Mouse (Mus musculus) thymus, adult 2 months (tissue): Measurements from ENCODE around the gene Mindy4b-ps. TPM values are rescaled to one million over a fixed set of nuclear protein-coding genes. Genes with fewer than 3 reads are reported as not detected.

Source experiments
- DNase-seq: peaks from one replicate; pipeline ENCODE4 v3.0.0; 2021
- H3K27ac ChIP-seq: fragments of 200-500 bp; 2 replicates; pipeline ENCODE4 v1.5.1; 2012; ENCODE audit warnings: low read length, control low read depth; ENCODE audit not compliant: control insufficient read depth, insufficient read depth
- H3K27me3 ChIP-seq: fragments of 200-500 bp; 2 replicates; pipeline ENCODE4 v1.6.1; 2012; ENCODE audit warnings: mild to moderate bottlenecking, low read length, moderate library complexity, mixed read lengths; ENCODE audit not compliant: control insufficient read depth, insufficient read depth
- H3K36me3 ChIP-seq: fragments of 200-500 bp; 2 replicates; pipeline ENCODE4 v1.6.1; 2012; ENCODE audit warnings: mild to moderate bottlenecking, low read length, moderate library complexity; ENCODE audit not compliant: control insufficient read depth, insufficient read depth
- H3K4me1 ChIP-seq: fragments of 200-500 bp; replicated peaks from 2 replicates; pipeline ENCODE4 v1.6.1; 2012; ENCODE audit warnings: low read length; ENCODE audit not compliant: control insufficient read depth, insufficient read depth
- H3K4me3 ChIP-seq: fragments of 200-500 bp; 2 replicates; pipeline ENCODE4 v1.5.1; 2012; ENCODE audit warnings: mild to moderate bottlenecking, low read length, control low read depth, moderate library complexity; ENCODE audit not compliant: control insufficient read depth, insufficient read depth
- CTCF ChIP-seq: fragments of 200-500 bp; IDR thresholded peaks from 2 replicates; pipeline ENCODE4 v1.5.1; 2012; ENCODE audit warnings: mild to moderate bottlenecking, control low read depth, low read length, moderate library complexity, borderline replicate concordance; ENCODE audit not compliant: control insufficient read depth, poor library complexity, insufficient read depth; ENCODE audit errors: extremely low read depth
- POLR2A ChIP-seq: fragments of 200-500 bp; IDR thresholded peaks from 2 replicates; pipeline ENCODE4 v1.6.1; 2012; ENCODE audit warnings: mild to moderate bottlenecking, low read length, control low read depth, moderate library complexity; ENCODE audit not compliant: control insufficient read depth, poor library complexity, insufficient read depth; ENCODE audit errors: extremely low read depth
- WGBS: fragments of 180-500 bp; shearing (Covaris S2); methylation state at CpG from one replicate; pipeline ENCODE4 v1.1.7; 2018; 5-methylcytosine and 5-hydroxymethylcytosine counted together
- polyA plus RNA-seq: library from polyadenylated mRNA; depleted of rRNA; stranded (reverse); fragments of >200 nt; gene quantifications from 2 replicates; pipeline ENCODE4 v1.2.3, GENCODE M21; 2012

Gene Mindy4b-ps
- polyA plus RNA-seq, 1 experiment, result not detected

DNA sequence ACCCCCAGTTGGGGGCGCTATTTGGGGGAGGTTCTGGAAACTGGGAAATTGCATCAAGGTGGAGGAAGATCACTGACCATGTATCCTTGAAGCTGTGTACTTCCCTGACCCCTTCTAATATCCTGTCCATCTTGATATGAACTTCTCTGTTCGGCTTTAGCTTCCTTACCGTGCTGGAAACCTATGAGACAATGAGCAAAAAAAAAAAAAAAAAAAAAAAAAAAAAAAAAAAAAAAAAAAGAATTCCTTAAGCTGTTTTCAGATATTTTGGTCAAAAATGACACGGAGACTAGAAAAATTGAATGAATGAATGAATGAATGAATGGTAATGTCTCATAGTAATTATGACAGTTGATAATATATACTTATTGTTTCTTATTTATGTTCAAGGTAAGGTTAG, 35.6 kb downstream of the Mindy4b-ps start:
- Histone ChIP-seq H3K4me1 (no peaks in the 10 kb centered on the region), H3K27ac (no peak overlapping the region), H3K27me3 (no peaks in the 10 kb centered on the region), H3K36me3 (no peaks in the 10 kb centered on the region), H3K4me3 (no peak overlapping the region)
- TF ChIP-seq CTCF, result no peak
- TF ChIP-seq POLR2A, result no peak
- DNase-seq, result no peak
- WGBS, result 81% methylated on average over 4 of the region's 4 CpGs

DNA sequence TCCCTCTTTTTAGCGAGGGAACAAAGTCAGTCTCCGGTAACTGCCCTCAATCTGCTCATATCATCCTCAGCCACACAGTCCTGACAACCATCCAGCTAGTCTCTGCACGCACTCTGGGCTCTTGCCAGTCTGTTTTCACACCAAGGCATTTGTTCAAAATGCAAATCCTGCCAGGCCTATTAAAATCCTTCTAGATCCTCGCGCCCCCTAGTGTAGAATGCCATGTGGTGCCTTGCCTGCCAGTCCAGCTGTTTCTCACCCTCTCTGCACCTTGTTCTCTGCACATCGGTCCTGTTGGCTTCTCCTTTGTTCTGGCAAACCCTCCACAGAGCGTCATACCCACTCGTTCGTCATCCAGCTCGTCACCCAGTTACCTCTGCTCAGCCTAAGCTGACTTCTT, 36.2 kb downstream of the Mindy4b-ps start:
- H3K27ac ChIP-seq, result no peak overlapping the region
- 0 out of 2 replicates have a peak, but pooled peaks have one; percentile 17 for TF ChIP-seq CTCF
- TF ChIP-seq POLR2A, result no peak
- H3K4me1 ChIP-seq, result no peaks in the 10 kb centered on the region
- no peaks in the 10 kb centered on the region for H3K36me3 ChIP-seq
- no peaks in the 10 kb centered on the region for H3K27me3 ChIP-seq
- DNase-seq, result peak; percentile 29
- no peak overlapping the region for H3K4me3 ChIP-seq
- WGBS, result 43% methylated on average over 10 of the region's 10 CpGs

DNA sequence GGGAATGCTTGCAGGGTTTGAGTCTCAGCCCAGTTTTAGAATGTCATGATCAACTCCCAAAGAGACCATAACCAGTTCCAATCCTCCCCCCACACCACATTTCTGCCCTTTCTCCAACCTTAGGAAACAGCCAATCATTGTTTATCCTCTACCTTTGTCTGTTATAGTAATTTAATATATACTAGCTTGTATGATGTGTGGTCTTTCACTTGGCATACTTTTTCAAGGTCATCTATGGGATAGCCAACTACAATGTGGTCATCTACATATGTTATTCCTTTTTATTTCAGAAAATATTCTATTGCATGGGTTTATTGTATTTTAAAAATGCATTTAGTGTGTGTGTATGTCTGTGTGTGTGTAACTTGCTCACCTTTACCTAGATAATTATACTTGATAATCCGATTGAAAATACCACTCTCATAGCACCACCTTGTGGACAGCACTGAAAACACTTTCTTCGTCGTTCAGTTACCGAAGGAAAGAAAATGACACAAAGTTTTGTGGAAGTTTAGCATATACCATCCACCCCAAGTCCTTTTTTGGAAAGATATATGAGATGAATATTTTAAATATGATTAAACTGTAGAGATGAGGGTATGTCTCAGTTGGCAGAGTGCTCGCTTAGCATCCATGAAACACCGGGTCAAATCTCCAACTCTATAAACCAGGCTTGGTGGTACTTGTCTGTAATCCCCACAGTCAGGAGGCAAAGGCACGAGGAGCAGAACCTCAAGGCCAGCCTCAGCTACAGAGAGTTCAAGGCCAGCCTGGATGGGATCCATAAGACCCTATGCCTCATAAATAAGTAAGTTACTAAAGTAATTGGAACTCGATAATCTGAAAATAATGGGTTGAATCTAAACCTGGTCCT, 37.7 kb downstream of the Mindy4b-ps start:
- H3K27ac ChIP-seq, result no peak overlapping the region
- WGBS, result 33% methylated on average over 8 of the region's 8 CpGs
- DNase-seq, result no peak

DNA sequence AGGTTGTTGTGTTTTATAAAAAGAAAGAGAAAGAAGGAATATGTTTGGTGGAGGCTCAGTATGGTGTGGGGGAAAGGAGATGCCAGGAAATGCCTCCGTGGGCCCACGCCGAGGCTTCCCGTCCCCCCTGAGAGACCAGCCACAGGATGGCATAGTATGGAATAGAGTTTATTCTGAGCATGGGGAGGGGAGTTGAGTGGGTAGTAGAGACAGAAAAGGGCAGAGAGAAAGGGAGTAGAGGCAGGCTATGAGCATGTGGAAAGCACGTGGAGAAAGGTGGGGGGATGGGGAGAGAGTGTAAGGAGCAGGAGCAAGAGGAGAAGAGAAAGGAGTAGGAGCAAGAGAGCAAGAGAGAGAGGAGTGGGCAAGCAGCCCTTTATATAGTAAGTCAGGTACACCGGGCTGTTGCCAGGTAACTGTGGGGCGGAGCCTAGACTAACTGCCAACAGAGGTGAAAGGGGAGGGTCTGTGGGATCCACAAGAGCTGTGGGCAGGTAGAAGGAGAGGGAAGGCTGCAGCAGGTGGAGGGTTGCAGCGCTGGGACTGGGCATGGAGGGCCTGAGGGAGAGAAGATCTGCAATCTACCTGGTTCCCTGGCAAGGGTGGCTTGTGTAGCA, 38.4 kb downstream of the Mindy4b-ps start:
- Histone ChIP-seq H3K4me1 (no peaks in the 10 kb centered on the region), H3K4me3 (no peak overlapping the region), H3K36me3 (no peaks in the 10 kb centered on the region), H3K27ac (no peak overlapping the region), H3K27me3 (no peaks in the 10 kb centered on the region)
- no peak for DNase-seq
- TF ChIP-seq POLR2A (no peak), CTCF (no peak)
- 71% methylated on average over 8 of the region's 8 CpGs for WGBS

More for the DNA sequence above, 37.7 kb downstream of the Mindy4b-ps start:
- TF ChIP-seq CTCF, result no peak
- TF ChIP-seq POLR2A, result no peak
- H3K36me3 ChIP-seq, result no peaks in the 10 kb centered on the region
- H3K4me1 ChIP-seq, result no peaks in the 10 kb centered on the region
- H3K4me3 ChIP-seq, result no peak overlapping the region
- no peaks in the 10 kb centered on the region for H3K27me3 ChIP-seq

DNA sequence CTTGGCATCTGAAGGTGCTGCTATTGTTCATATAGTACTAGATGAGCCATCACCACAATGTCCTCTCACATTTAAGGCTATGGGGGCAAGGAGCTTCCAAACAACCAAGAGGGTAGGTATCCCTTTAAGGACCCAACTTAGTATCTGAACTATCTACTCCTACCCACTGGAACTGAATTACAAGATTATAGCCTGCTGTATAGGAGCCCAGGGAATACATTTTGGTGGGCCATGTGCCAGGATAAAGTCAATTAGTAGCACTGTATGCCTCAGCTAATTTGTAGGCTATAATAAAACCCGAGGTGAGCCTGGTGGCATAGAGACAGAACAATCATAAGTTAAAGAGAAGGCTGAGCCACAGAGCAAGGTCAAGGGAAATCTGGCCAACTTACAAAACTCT, 65.7 kb downstream of the Mindy4b-ps start:
- Histone ChIP-seq H3K4me1 (no peaks in the 10 kb centered on the region), H3K27me3 (no peaks in the 10 kb centered on the region), H3K4me3 (no peak overlapping the region), H3K36me3 (no peaks in the 10 kb centered on the region), H3K27ac (no peak overlapping the region)
- DNase-seq, result no peak
- TF ChIP-seq POLR2A (no peak), CTCF (no peak)
- WGBS, result 76% methylated on average over 1 of the region's 1 CpGs

DNA sequence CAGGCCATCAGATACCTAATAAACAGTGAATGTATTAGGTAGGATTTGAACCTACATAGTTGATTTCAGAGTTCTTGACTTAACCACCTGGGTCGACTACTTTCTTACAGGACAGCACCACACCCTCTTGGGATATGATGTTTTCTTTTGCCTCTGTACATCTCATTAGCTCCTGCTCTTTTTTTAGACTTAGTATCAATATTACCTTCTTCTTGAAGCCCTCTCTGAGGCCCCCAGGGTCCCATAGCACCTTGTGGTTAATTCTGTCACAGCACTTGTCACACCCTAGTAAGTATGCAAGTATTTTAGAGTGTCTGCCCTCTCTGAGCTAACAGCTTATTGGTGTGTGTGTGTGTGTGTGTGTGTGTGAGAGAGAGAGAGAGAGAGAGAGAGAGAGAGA, 66.3 kb downstream of the Mindy4b-ps start:
- 94% methylated on average over 1 of the region's 1 CpGs for WGBS
- TF ChIP-seq POLR2A (no peak), CTCF (no peak)
- Histone ChIP-seq H3K36me3 (no peaks in the 10 kb centered on the region), H3K27me3 (no peaks in the 10 kb centered on the region), H3K4me1 (no peaks in the 10 kb centered on the region), H3K27ac (no peak overlapping the region), H3K4me3 (no peak overlapping the region)
- DNase-seq, result no peak
